Mouse (Mus musculus) forebrain, embryonic 14.5 days (tissue): ENCODE results near the gene Rcsd1. TPM values are rescaled to one million over a fixed set of nuclear protein-coding genes. Genes with fewer than 3 reads are reported as not detected.

Experiments
- ATAC-seq: fragments of 200-750 bp; cut with Nextera tagmentation; 2 replicates; pipeline ENCODE4 v1.8.0; 2017; ENCODE audit warnings: mild to moderate bottlenecking, moderate library complexity
- DNase-seq: peaks from one replicate; pipeline ENCODE4 v3.0.0-alpha.2; 2015; ENCODE audit warnings: low spot score
- H3K27ac ChIP-seq: fragments of 300-500 bp; sonication (generic); 2 replicates; pipeline ENCODE4 v1.5.1; 2014; ENCODE audit warnings: low read depth, mild to moderate bottlenecking, control low read depth, low read length, moderate library complexity
- H3K27me3 ChIP-seq: fragments of 300-500 bp; sonication (generic); replicated peaks from 2 replicates; pipeline ENCODE4 v1.6.1; 2014; ENCODE audit warnings: low read length, control low read depth, mixed read lengths; ENCODE audit not compliant: control insufficient read depth, insufficient read depth
- H3K36me3 ChIP-seq: fragments of 300-500 bp; sonication (generic); 2 replicates; pipeline ENCODE4 v1.6.1; 2014; ENCODE audit warnings: low read length, control low read depth; ENCODE audit not compliant: control insufficient read depth, insufficient read depth
- H3K4me1 ChIP-seq: fragments of 300-500 bp; sonication (generic); 2 replicates; pipeline ENCODE4 v1.6.1; 2014; ENCODE audit warnings: antibody characterized with exemption, low read length, control low read depth; ENCODE audit not compliant: control insufficient read depth, insufficient read depth
- H3K4me2 ChIP-seq: fragments of 300-500 bp; sonication (generic); 2 replicates; pipeline ENCODE4 v1.6.1; 2014; ENCODE audit warnings: mild to moderate bottlenecking, control low read depth, low read length
- H3K4me3 ChIP-seq: fragments of 300-500 bp; sonication (generic); 2 replicates; pipeline ENCODE4 v1.5.1; 2014; ENCODE audit warnings: low read depth, low read length, control low read depth
- H3K9ac ChIP-seq: fragments of 300-500 bp; sonication (generic); 2 replicates; pipeline ENCODE4 v1.6.1; 2014; ENCODE audit warnings: mild to moderate bottlenecking, low read length, control low read depth, moderate library complexity
- H3K9me3 ChIP-seq: fragments of 300-500 bp; sonication (generic); replicated peaks from 2 replicates; pipeline ENCODE4 v1.6.1; 2016; ENCODE audit warnings: low read length, control low read depth, mixed read lengths; ENCODE audit not compliant: control insufficient read depth
- WGBS: fragments of 180-500 bp; shearing (Covaris S2); extraction: QIAGEN DNeasy Blood & Tissue Kit; methylation state at CpG from one replicate; pipeline ENCODE4 v1.1.7; 2014; 5-methylcytosine and 5-hydroxymethylcytosine counted together
- polyA plus RNA-seq: library from polyadenylated mRNA; unstranded; fragments of >200 nt; fragmentation: Nextera tagmentation; extraction: Ambion mirVana; gene quantifications from 2 replicates; pipeline ENCODE4 v1.2.1, GENCODE M21; 2014

The Rcsd1 gene
- polyA plus RNA-seq, 1 experiment from 2014 or later: 3.3 TPM

DNA sequence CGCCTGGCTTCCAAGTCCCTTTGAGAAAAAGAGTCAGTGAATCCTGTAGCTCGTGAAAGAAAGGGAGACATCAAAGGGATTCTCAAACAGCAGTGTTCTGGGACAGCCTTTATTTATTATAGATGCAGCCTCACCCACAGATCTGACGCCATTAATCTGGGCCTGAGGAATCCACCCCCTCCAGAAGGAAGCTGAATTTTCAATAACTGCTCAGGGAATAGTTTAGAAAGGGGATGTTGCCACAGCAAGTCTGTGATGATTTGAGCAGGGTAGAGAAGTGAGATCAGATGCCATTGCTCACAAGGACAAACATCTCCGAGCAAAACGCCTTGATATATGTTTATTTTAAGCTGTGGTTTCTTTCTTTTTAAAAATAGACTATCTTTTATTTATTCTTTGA lies 27.9 kb upstream of the Rcsd1 start:
- H3K4me1 ChIP-seq: no peaks in the 10 kb centered on the region
- ATAC-seq (no peak), DNase-seq (no peak)
- 48% methylated on average over 5 of the region's 5 CpGs for WGBS
- no peak overlapping the region for H3K9ac ChIP-seq
- no peaks in the 10 kb centered on the region for H3K36me3 ChIP-seq
- H3K9me3 ChIP-seq: no peaks in the 10 kb centered on the region
- H3K4me3 ChIP-seq: no peak overlapping the region
- no peak overlapping the region for H3K27ac ChIP-seq
- no peaks in the 10 kb centered on the region for H3K27me3 ChIP-seq
- H3K4me2 ChIP-seq: no peak overlapping the region

DNA sequence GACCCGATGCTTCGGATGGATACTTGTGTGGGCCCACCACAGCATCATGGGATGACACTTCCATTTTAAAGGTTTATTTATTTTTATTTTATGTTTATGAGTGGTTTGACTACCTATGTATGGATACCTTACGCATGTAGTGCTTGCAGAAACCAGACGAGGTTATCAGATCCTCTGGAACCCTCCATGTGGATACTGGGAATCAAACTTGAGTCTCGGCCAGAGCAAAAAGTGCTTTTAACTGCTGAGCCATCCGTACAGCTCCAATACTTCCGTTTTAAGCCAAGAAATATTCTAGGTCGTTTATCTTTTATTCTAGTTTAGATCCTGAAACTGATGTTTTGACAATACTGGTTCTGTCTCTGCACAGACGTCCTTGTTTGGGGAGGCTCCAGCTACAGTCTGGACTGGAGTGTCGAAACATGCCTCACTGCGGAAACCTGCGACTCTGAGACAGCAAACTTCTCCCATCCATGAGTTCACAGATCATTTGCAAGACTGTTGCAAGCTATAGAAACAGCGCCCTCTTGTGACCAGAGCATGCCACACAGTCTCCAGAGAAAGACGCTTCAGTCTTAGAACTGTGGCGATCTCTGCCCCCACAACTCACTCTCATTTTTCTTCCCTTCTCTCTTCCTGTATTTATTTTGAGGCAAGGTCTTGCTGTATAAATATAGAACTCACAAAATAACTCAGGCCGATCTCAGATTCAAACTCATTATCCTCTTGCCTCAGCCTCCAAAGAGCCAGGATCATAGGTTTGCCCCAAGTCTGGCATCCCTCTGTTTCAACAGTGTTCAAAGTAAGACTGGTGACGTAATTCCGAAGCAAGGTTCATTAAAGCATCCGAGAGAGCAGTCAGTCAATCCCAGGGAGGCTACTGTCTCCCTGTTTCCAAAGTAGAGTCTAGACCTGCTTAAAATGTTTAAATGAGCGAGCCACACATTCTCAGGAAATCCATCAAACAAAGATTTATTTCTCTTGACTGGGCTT lies 26.6 kb upstream of the Rcsd1 start:
- 35% methylated on average over 20 of the region's 20 CpGs for WGBS
- no peaks in the 10 kb centered on the region for H3K4me1 ChIP-seq
- ATAC-seq (peak; percentile 82; the same call in 1 of the 2 replicates), DNase-seq (peak; percentile 95)
- no peaks in the 10 kb centered on the region for H3K27me3 ChIP-seq
- no peak overlapping the region for H3K9ac ChIP-seq
- H3K36me3 ChIP-seq: no peaks in the 10 kb centered on the region
- no peak overlapping the region for H3K27ac ChIP-seq
- no peaks in the 10 kb centered on the region for H3K9me3 ChIP-seq
- no peak overlapping the region for H3K4me3 ChIP-seq
- H3K4me2 ChIP-seq: no peak overlapping the region

GRCm38 (mm10) chr1:165734840-165735239 lies 25.3 kb upstream of the Rcsd1 start:
- no peaks in the 10 kb centered on the region for H3K27me3 ChIP-seq
- no peak overlapping the region for H3K27ac ChIP-seq
- H3K4me3 ChIP-seq: no peak overlapping the region
- H3K9ac ChIP-seq: no peak overlapping the region
- H3K36me3 ChIP-seq: no peaks in the 10 kb centered on the region
- no peaks in the 10 kb centered on the region for H3K4me1 ChIP-seq
- 92% methylated on average over 2 of the region's 2 CpGs for WGBS
- ATAC-seq (no peak), DNase-seq (no peak)
- H3K4me2 ChIP-seq: no peak overlapping the region
- H3K9me3 ChIP-seq: no peaks in the 10 kb centered on the region

DNA sequence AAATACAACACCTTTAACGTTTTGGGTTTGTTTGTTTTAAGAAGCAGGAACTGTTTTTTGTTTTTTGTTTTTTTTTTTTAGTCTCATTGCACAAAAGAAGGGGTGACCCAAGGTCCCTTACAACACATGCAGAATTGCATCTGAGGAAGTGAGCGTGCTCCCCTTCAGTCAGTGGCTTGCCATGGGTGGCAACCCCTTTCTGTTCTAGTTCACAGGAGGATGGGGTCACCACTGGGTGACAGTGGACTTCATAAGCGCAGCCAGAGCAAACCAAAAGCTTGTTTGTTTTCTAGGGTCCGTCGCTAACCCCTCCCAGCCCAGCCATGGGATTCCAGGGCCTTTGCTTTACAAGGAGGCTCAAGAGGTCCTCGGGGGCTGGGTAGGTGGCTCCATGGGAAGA lies 22.0 kb upstream of the Rcsd1 start:
- ATAC-seq (no peak), DNase-seq (no peak)
- no peak overlapping the region for H3K4me3 ChIP-seq
- H3K4me1 ChIP-seq: no peaks in the 10 kb centered on the region
- no peak overlapping the region for H3K9ac ChIP-seq
- no peaks in the 10 kb centered on the region for H3K27me3 ChIP-seq
- H3K27ac ChIP-seq: no peak overlapping the region
- no peaks in the 10 kb centered on the region for H3K36me3 ChIP-seq
- WGBS: 88% methylated on average over 6 of the region's 6 CpGs
- H3K9me3 ChIP-seq: no peaks in the 10 kb centered on the region
- no peak overlapping the region for H3K4me2 ChIP-seq

- H3K4me2 ChIP-seq: no peak overlapping the region
- no peaks in the 10 kb centered on the region for H3K4me1 ChIP-seq
- H3K27ac ChIP-seq: no peak overlapping the region
- H3K9me3 ChIP-seq: no peaks in the 10 kb centered on the region
- DNase-seq (no peak), ATAC-seq (no peak)
- 50% methylated on average over 1 of the region's 1 CpGs for WGBS
- H3K4me3 ChIP-seq: no peak overlapping the region
- H3K27me3 ChIP-seq: no peaks in the 10 kb centered on the region
- H3K36me3 ChIP-seq: no peaks in the 10 kb centered on the region
- H3K9ac ChIP-seq: no peak overlapping the region
Measured at GRCm38 (mm10) chr1:165730129-165730528, 20.6 kb upstream of the Rcsd1 start.

DNA sequence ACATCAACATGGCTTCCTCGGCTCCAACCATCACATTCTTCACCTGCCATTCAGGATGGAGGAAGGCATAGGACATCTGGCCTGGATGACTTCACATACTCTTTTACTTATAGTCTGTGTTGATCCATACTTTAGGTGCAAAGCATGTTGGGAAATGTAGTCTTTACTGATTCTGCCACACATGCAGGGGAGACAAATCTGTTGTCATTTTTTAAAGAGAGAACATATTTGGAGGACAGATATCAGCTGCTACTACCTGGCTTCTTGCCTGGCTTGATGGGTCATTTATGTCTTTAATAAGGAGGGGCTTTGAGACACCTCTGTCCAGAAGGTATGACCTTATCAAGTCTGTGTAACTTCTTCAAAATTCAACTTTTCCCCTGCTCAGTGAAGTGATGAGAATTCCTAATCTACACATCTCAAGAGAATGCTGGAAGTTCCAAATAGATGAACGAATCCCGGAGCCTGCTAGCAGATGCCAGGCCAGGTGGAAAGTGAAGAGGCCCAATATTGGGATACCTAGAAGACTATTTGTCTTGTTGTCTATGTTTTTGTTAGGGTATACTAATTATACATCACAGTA lies 18.6 kb upstream of the Rcsd1 start:
- Histone ChIP-seq H3K9ac (no peak overlapping the region), H3K4me1 (no peaks in the 10 kb centered on the region), H3K4me2 (no peak overlapping the region), H3K27me3 (no peaks in the 10 kb centered on the region), H3K27ac (no peak overlapping the region), H3K36me3 (no peaks in the 10 kb centered on the region), H3K4me3 (no peak overlapping the region), H3K9me3 (no peaks in the 10 kb centered on the region)
- DNase-seq: no peak
- 96% methylated on average over 3 of the region's 3 CpGs for WGBS
- ATAC-seq: no peak

GRCm38 (mm10) chr1:165726986-165727385 lies 17.4 kb upstream of the Rcsd1 start:
- no peaks in the 10 kb centered on the region for H3K9me3 ChIP-seq
- H3K9ac ChIP-seq: no peak overlapping the region
- H3K36me3 ChIP-seq: no peaks in the 10 kb centered on the region
- no peak overlapping the region for H3K4me3 ChIP-seq
- ATAC-seq: no peak
- DNase-seq: no peak
- no peaks in the 10 kb centered on the region for H3K27me3 ChIP-seq
- H3K27ac ChIP-seq: no peak overlapping the region
- H3K4me1 ChIP-seq: no peaks in the 10 kb centered on the region
- no peak overlapping the region for H3K4me2 ChIP-seq
- WGBS: 67% methylated on average over 1 of the region's 1 CpGs

DNA sequence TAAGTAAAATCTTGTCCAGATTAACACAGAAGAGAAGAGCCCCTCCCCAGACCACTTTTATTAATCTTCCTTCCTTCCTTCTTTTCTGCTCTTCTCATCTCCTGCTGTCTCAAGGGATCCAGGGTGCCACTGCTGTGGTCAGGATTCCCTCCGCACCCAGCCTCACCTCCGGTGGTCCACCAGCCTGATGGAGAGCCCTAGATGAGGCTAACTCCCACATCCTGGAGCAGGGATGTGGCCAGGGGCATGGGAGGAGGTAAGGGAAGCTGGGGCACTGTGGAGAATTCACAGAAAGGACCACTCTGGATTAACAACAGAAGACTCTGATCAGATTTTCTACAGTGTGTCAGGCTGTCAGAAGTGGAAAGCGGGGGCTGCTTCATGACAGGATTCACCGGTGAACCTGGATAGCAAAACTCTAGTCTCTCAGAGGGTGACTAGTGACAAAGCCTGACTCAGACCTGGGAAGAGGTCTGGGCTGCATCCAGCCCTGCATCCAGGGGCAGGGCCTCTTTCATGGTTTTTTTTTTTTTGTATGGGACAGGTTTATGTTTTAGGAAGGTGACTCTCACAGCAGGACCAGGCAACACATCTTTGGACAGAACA lies 15.6 kb upstream of the Rcsd1 start:
- H3K27ac ChIP-seq: no peak overlapping the region
- 93% methylated on average over 4 of the region's 4 CpGs for WGBS
- no peaks in the 10 kb centered on the region for H3K36me3 ChIP-seq
- no peak for ATAC-seq
- DNase-seq: no peak
- no peaks in the 10 kb centered on the region for H3K27me3 ChIP-seq
- H3K9ac ChIP-seq: no peak overlapping the region
- H3K4me1 ChIP-seq: no peaks in the 10 kb centered on the region
- no peaks in the 10 kb centered on the region for H3K9me3 ChIP-seq
- H3K4me3 ChIP-seq: no peak overlapping the region
- no peak overlapping the region for H3K4me2 ChIP-seq
